Comparison of ENCODE assay signal across 20 mouse cellular contexts in genomic region chr8:15364546-15364945, GRCm38 (mm10).
"Had no signal": no experiment of that assay in that cellular context is flagged by ENCODE, and none has a peak within 500 bp of the region (broad histone marks: within the 10 kb centered on the region; RNA-seq: fewer than 3 reads in every experiment).

No protein-coding gene starts in this region.

- ATAC-seq: forebrain, embryonic 13.5 days; forebrain, embryonic 14.5 days; forebrain, embryonic 15.5 days; forebrain, embryonic 16.5 days; forebrain, postnatal 0 days had no signal

- DNase-seq: cerebellum, adult 9-10 months; cerebellum, adult 9-11 months; cerebellum, postnatal 10 days; cerebellum, postnatal 14 days; cerebellum, postnatal 25 days; cerebellum, postnatal 36 days; embryo, embryonic 11 days; forebrain, postnatal 0 days; gastrocnemius, adult 2 months; gastrocnemius, postnatal 10 days; gastrocnemius, postnatal 14 days; gastrocnemius, postnatal 25 days; gastrocnemius, postnatal 36 days; heart, adult 11 months; heart, adult 18-20 months; heart, adult 2 months had no signal
